Mouse (Mus musculus) erythroid progenitor cell, adult 5-6 weeks (primary cell): ENCODE measurements at regions not wholly inside any gene's neighbourhood (a gene's known extent, or its start where the extent isn't known, plus 50 kb on each side); places are given as distances from the start of the nearest gene placed in this dataset.

ENCODE experiments used
- ATAC-seq: replicated peaks from 2 replicates; pipeline ENCODE4 v1.8.0; 2016; ENCODE audit warnings: moderate number of reproducible peaks, mild to moderate bottlenecking, moderate TSS enrichment, inconsistent platforms; ENCODE audit not compliant: poor library complexity, low FRiP score, severe bottlenecking

- ATAC-seq = peak; percentile 59; the same call in 1 of the 2 replicates
These were observed 77.7 kb upstream of the Tbl1x start for GRCm38 (mm10) chrX:77432846-77433810.

DNA sequence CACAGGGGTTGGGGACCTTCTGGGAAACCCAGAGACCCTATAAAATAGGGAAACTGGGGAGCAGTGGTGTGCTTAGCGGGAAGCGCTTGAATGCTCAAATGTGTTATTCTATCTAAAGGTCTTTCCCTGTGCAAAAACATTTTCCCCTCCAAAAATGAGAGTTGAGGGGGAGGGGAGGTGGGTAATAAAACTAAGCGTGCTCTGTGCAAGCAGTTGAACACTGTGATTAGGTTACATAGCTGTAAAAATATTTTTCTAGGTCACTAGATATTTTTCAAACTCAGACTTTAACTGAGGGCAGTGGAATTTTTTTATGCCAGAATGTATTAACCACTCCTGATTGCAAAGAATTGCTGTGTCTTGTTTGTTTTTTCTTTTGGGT lies 77.0 kb upstream of the Tbl1x start:
- no peak for ATAC-seq

GRCm38 (mm10) chrX:77443852-77444492 lies 66.8 kb upstream of the Tbl1x start:
- ATAC-seq = no peak

DNA sequence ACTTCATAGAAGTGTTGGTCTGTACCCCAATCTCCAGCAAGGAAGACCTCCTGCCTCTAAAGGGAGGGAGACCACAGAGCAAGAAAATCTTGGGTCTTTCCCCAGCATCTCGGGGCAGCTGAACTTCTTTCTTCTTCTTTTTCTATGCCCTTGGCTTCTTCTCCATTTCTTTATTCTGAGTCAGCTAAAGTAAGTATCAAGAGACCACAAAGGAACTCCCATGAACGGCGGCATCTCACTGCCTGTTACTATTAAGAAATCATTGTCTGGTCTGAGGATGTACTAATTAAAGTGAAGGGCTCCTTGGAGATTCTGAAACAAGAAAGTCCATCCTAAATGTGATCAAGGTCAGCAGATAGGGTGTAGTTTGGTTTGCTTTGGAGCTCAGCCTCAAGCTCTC lies 64.1 kb upstream of the Tbl1x start:
- no peak for ATAC-seq

- ATAC-seq = no peak
These were observed 58.7 kb upstream of the Tbl1x start for GRCm38 (mm10) chrX:77451977-77452675.
